Mouse (Mus musculus): ENCODE measurements around the gene Spint1.

- no peak for TF ChIP-seq NRF1 (IDR thresholded peaks at IDR 0.05; ENCODE audit: insufficient read depth, low read depth, low read length, poor library complexity, severe bottlenecking)
- TF ChIP-seq POLR2A (IDR thresholded peaks at IDR 0.05; ENCODE audit: control insufficient read depth in 1 of 2, insufficient read depth in 1 of 2, low read depth in 1 of 2, low read length in 2 of 2, poor library complexity in 1 of 2): no peak
- no peak for TF ChIP-seq TCF12 (IDR thresholded peaks at IDR 0.05; ENCODE audit: low read depth, low read length)
- TF ChIP-seq ELF1 (IDR thresholded peaks at IDR 0.05; ENCODE audit: low read depth, low read length): no peak
- no peak for TF ChIP-seq CTCF (IDR thresholded peaks at IDR 0.05 in 2 of 3, conservative IDR thresholded peaks at IDR 0.05 in 1 of 3; ENCODE audit: control insufficient read depth in 1 of 3, insufficient read depth in 1 of 3, low read depth in 2 of 3, low read length in 3 of 3, poor library complexity in 1 of 3, severe bottlenecking in 1 of 3)
- no peak for TF ChIP-seq UBTF (IDR thresholded peaks at IDR 0.05; ENCODE audit: borderline replicate concordance, insufficient read depth, low read depth, low read length)
- no peak for TF ChIP-seq TAL1 (IDR thresholded peaks at IDR 0.05; ENCODE audit: low read length)
- TF ChIP-seq TBP (IDR thresholded peaks at IDR 0.05; ENCODE audit: low read depth, low read length): no peak
- TF ChIP-seq USF1 (IDR thresholded peaks at IDR 0.05; ENCODE audit: low read depth, low read length): no peak
- no peak for TF ChIP-seq EP300 (IDR thresholded peaks at IDR 0.05; ENCODE audit: low read depth in 1 of 2, low read length in 2 of 2)
Measured at GRCm38 (mm10) chr2:119203871-119204460, 33.2 kb upstream of the Spint1 start.
